25 mouse cellular contexts compared by ENCODE assay signal in the genomic region with DNA sequence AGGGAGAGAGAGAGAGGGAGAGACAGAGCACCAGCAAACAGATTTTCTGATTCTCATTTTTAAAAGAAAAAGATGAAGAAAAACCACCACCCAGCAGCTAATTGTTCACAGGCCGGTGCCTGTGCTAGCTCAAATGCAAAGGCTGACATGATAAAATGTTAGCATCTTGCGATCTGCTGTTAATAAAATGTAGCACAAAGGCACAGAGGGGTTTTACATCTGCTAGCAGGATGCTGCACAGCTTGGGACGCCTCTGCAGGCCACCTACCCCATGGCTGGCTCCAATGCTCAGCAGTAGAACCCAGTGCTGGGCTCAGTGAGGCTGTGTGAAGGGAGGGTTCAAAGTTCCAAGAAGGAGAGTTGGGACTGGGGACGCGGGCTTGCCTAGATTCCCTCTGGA. TPM values are rescaled to one million over a fixed set of nuclear protein-coding genes. Genes with fewer than 3 reads are reported as not detected.
A peak's percentile ranks its signal among the peaks of the same experiment; 100 is the strongest.
DNase-seq lines count a peak whose midpoint lies in the region; ATAC-seq and TF ChIP-seq lines count a peak whose summit lies in the region.
"Had no signal": no experiment of that assay in that cellular context is flagged by ENCODE, and none has a peak within 500 bp of the region (broad histone marks: within the 10 kb centered on the region; RNA-seq: fewer than 3 reads in every experiment).

No protein-coding gene starts in this region.

- no peak overlapping the region for H3K4me3 ChIP-seq in embryonic facial prominence, embryonic 13.5 days
- H3K4me3 ChIP-seq in embryonic facial prominence, embryonic 10.5 days, result no peak overlapping the region
- no peak overlapping the region for H3K4me3 ChIP-seq in layer of hippocampus, adult 2 months
- no peak overlapping the region for H3K4me3 ChIP-seq in left cerebral cortex, adult 2 months
- no peak overlapping the region for H3K4me3 ChIP-seq in heart, adult 2 months
- H3K4me3 ChIP-seq: forebrain, embryonic 13.5 days; gastrocnemius, adult 2 months; heart, embryonic 15.5 days; hindbrain, embryonic 10.5 days had no signal

- TF ChIP-seq POLR2A in heart, adult 2 months (IDR thresholded peaks at IDR 0.05; ENCODE audit: insufficient read depth, low read depth, low read length), result no peak

- H3K4me2 ChIP-seq in embryonic facial prominence, embryonic 13.5 days, result no peak overlapping the region
- H3K4me2 ChIP-seq: forebrain, embryonic 13.5 days; heart, embryonic 11.5 days; heart, embryonic 15.5 days; hindbrain, embryonic 14.5 days had no signal

- no peak for TF ChIP-seq EP300 in heart, adult 2 months (IDR thresholded peaks at IDR 0.05; ENCODE audit: insufficient read depth, low read depth, low read length)

- H3K27ac ChIP-seq in embryonic facial prominence, embryonic 13.5 days, result 0 out of 2 replicates have a peak overlapping the region, but pooled peaks have one; percentile 44
- H3K27ac ChIP-seq in embryonic facial prominence, embryonic 10.5 days (replicated peaks), result no peak overlapping the region
- peak overlapping the region; percentile 85 for H3K27ac ChIP-seq in layer of hippocampus, adult 2 months
- H3K27ac ChIP-seq in left cerebral cortex, adult 2 months, result no peak overlapping the region
- H3K27ac ChIP-seq in heart, adult 2 months, result no peak overlapping the region
- H3K27ac ChIP-seq: forebrain, embryonic 13.5 days; gastrocnemius, adult 2 months; heart, embryonic 15.5 days; hindbrain, embryonic 10.5 days; hindbrain, embryonic 14.5 days had no signal

- no peak overlapping the region for H3K9ac ChIP-seq in embryonic facial prominence, embryonic 13.5 days
- no peak overlapping the region for H3K9ac ChIP-seq in heart, adult 2 months (ENCODE audit: low read depth, low read length)
- H3K9ac ChIP-seq: forebrain, embryonic 13.5 days; forebrain, postnatal 0 days; heart, embryonic 15.5 days; hindbrain, embryonic 14.5 days had no signal

- peaks cover 15% of the 10 kb centered on the region for H3K27me3 ChIP-seq in embryonic facial prominence, embryonic 13.5 days
- H3K27me3 ChIP-seq in embryonic facial prominence, embryonic 10.5 days (replicated peaks; ENCODE audit: low read depth, poor library complexity, severe bottlenecking), result peaks cover 55% of the 10 kb centered on the region
- no peaks in the 10 kb centered on the region; the same call in 1 of the 2 replicates for H3K27me3 ChIP-seq in heart, adult 2 months (ENCODE audit: control insufficient read depth, insufficient read depth, low read length)

- no peak for DNase-seq in embryonic facial prominence, embryonic 10.5 days (ENCODE audit: low spot score)
- DNase-seq in brain, adult 2 months (ENCODE audit: low read depth, low spot score), result peak; percentile 36
- peak; percentile 65 to 66 for DNase-seq in layer of hippocampus, adult 2 months (ENCODE audit: low spot score in 2 of 2)
- peak; percentile 33 to 39 for DNase-seq in layer of hippocampus, postnatal 25 days (ENCODE audit: extremely low spot score in 1 of 2, low spot score in 1 of 2)
- no peak for DNase-seq in left cerebral cortex, adult 2 months (ENCODE audit: extremely low spot score in 1 of 2, low spot score in 2 of 2)
- no peak for DNase-seq in cerebellum, adult 8-10 months
- DNase-seq in heart, adult 2 months, result no peak
- DNase-seq: adrenal gland, adult 8-10 months; adrenal gland, postnatal 36 days; B cell, adult 2 months; cerebellum, adult 11 months; cerebellum, adult 9-10 months; cerebellum, postnatal 36 days; forebrain, postnatal 0 days; gastrocnemius, adult 2 months; gastrocnemius, postnatal 25 days had no signal

- intact Hi-C loops in left cerebral cortex, adult 2 months (cut with DNase I), result no loop called here
- intact Hi-C loops in heart, adult 2 months (cut with DNase I), result no loop called here

- WGBS in embryonic facial prominence, embryonic 13.5 days, result 37% methylated on average over 5 of the region's 5 CpGs
- WGBS in embryonic facial prominence, embryonic 10.5 days, result 67% methylated on average over 5 of the region's 5 CpGs
- WGBS in heart, adult 2 months, result 66% methylated on average over 5 of the region's 5 CpGs

- H3K9me3 ChIP-seq in embryonic facial prominence, embryonic 13.5 days, result no peaks in the 10 kb centered on the region
- no peaks in the 10 kb centered on the region for H3K9me3 ChIP-seq in embryonic facial prominence, embryonic 10.5 days
- H3K9me3 ChIP-seq: forebrain, embryonic 13.5 days; G1E; heart, embryonic 15.5 days; hindbrain, embryonic 10.5 days had no signal

- ATAC-seq in embryonic facial prominence, embryonic 13.5 days (ENCODE audit: insufficient number of reproducible peaks, insufficient read depth, low FRiP score, low TSS enrichment, low read depth), result no peak
- ATAC-seq: CD4-positive, CD25-positive, alpha-beta regulatory T cell, adult 4 months; forebrain, embryonic 13.5 days; forebrain, postnatal 0 days had no signal

- peaks cover 30% of the 10 kb centered on the region for H3K4me1 ChIP-seq in embryonic facial prominence, embryonic 13.5 days
- peaks cover 19% of the 10 kb centered on the region for H3K4me1 ChIP-seq in embryonic facial prominence, embryonic 10.5 days
- no peaks in the 10 kb centered on the region for H3K4me1 ChIP-seq in heart, adult 2 months (ENCODE audit: control insufficient read depth, insufficient read depth, low read length)

- H3K36me3 ChIP-seq in embryonic facial prominence, embryonic 13.5 days, result no peaks in the 10 kb centered on the region
- no peaks in the 10 kb centered on the region for H3K36me3 ChIP-seq in embryonic facial prominence, embryonic 10.5 days (replicated peaks)
- H3K36me3 ChIP-seq in heart, adult 2 months (ENCODE audit: control insufficient read depth, insufficient read depth, low read length), result no peaks in the 10 kb centered on the region
- H3K36me3 ChIP-seq: G1E; heart, embryonic 15.5 days; hindbrain, embryonic 10.5 days had no signal

- no peaks in the 10 kb centered on the region for H3K79me2 ChIP-seq in heart, adult 2 months (replicated peaks; ENCODE audit: control insufficient read depth, insufficient read depth, low read length)

- TF ChIP-seq CTCF in layer of hippocampus, adult 2 months (conservative IDR thresholded peaks at IDR 0.05), result no peak
- TF ChIP-seq CTCF in left cerebral cortex, adult 2 months (IDR thresholded peaks at IDR 0.05), result no peak
- no peak for TF ChIP-seq CTCF in heart, adult 2 months (IDR thresholded peaks at IDR 0.05)

RNA-seq across cellular contexts. Expression of gene Dmrtb1, which starts 13.3 kb away (rescaled TPM):
- polyA plus RNA-seq in embryonic facial prominence, embryonic 13.5 days (2015; fragmentation: Nextera tagmentation; extraction: Ambion mirVana), result 0.37 and 1.0 TPM in 2 replicates
- 2.3 and 3.1 TPM in 2 replicates for polyA plus RNA-seq in embryonic facial prominence, embryonic 10.5 days (2016; fragmentation: Nextera tagmentation; extraction: Ambion mirVana)
- total RNA-seq in layer of hippocampus, adult 2 months (2021), result under 1 TPM; 0.27 to 0.49 TPM
- under 1 TPM; 0.28 to 0.62 TPM for total RNA-seq in layer of hippocampus, postnatal 25 days (2021)
- total RNA-seq in left cerebral cortex, adult 2 months (2021), result under 1 TPM; 0.27 to 0.44 TPM
- total RNA-seq in heart, adult 2 months (2021), result not detected
- 0.31 and 0.38 TPM in 2 replicates for polyA plus RNA-seq in heart, adult 2 months (2012; rRNA removed)
- total RNA-seq: adrenal gland, adult 8-10 months; adrenal gland, postnatal 36 days; G1E; gastrocnemius, adult 2 months; gastrocnemius, postnatal 25 days; heart, postnatal 25 days had no signal
- polyA plus RNA-seq: CD4-positive, CD25-positive, alpha-beta regulatory T cell, adult 4 months; G1E; heart, embryonic 11.5 days; heart, embryonic 15.5 days had no signal

Comparison
In these comparisons a context has a peak if more than half of its experiments do, and no peak if none do; other contexts are left out.
1. H3K27ac ChIP-seq: peak in embryonic facial prominence, embryonic 13.5 days (single experiment) and layer of hippocampus, adult 2 months (single experiment); none in embryonic facial prominence, embryonic 10.5 days (single experiment), left cerebral cortex, adult 2 months (single experiment) and heart, adult 2 months (single experiment).
2. DNase-seq: peak in brain, adult 2 months (single experiment), layer of hippocampus, adult 2 months (2 of 2) and layer of hippocampus, postnatal 25 days (2 of 2); none in embryonic facial prominence, embryonic 10.5 days (single experiment), left cerebral cortex, adult 2 months (0 of 2), cerebellum, adult 8-10 months (single experiment) and heart, adult 2 months (0 of 2).